Mouse (Mus musculus) stomach, adult 2 months (tissue): ENCODE measurements around the gene Cnih1. TPM values are rescaled to one million over a fixed set of nuclear protein-coding genes. Genes with fewer than 3 reads are reported as not detected.

Experiments
- polyA plus RNA-seq: library from polyadenylated mRNA; depleted of rRNA; stranded (reverse); fragments of >200 nt; gene quantifications from 2 replicates; pipeline ENCODE4 v1.2.3, GENCODE M21; 2012; rRNA removed

The Cnih1 gene
- 43.6 and 47.7 TPM in 2 replicates for polyA plus RNA-seq

DNA sequence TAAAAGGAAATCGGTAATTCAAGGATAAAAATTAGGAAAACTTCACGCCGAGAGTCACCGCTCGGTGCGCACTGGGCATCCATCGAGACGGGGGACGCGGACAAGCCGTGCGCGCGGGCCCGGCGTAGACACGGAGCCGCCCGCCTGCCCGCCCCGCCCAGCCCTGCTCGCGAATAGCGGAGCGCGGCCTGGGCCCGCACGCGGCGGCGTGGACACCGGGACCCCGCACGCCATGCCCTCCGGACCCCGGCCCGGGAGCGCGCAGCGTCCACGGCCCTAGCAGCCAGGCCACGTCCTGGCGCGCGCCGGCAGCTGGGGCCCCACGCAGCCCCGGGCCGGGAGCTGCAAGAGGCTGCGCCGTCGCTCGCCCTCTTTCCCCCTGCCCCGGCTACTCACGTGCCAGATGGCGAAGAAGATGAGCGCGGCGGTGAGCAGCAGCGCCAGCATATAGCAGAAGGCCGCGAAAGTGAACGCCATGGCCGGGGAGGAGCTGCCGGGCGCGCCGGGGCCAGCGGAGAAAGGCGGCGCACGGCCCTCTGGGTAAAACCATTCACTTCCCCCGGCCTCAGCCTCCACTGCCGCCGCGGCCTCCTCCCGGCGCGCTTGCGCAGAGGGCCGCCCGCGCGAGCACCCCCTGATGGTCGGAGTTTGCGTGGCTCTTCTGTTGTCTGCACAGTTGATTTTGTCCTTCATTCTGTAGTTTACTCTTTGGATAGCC is at the start of gene Cnih1:
Gene Cnih1 (minus strand): TSS at position 625 of the 718 bp plus-strand sequence.

DNA sequence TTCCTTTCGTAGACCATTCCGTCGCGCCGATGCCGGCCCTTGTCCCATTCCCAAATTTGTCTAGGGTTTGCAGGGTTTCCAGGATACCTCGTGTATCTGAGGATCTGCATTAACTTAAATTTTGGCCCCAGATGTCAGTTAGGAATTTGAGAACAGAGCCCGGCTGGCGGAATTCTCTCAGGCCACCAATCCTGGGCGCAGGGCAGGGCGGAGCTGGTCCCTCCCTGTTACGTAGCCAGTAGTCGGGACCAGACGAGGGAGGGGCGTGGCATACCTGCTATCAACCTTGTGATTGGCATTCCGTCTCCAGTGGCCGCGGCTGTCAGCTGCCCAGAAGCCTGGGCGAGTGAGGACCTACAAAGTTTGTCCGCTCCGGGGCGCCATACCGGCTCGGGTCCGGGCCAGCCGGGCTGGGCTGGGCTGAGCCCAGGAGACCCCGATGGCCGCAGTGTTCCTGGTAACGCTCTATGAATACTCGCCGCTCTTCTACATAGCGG is 43.7 kb upstream of the Cnih1 start, which contains the start of gene Cgrrf1:
Gene Cgrrf1 (plus strand): TSS at position 289 of the 497 bp plus-strand sequence.

DNA sequence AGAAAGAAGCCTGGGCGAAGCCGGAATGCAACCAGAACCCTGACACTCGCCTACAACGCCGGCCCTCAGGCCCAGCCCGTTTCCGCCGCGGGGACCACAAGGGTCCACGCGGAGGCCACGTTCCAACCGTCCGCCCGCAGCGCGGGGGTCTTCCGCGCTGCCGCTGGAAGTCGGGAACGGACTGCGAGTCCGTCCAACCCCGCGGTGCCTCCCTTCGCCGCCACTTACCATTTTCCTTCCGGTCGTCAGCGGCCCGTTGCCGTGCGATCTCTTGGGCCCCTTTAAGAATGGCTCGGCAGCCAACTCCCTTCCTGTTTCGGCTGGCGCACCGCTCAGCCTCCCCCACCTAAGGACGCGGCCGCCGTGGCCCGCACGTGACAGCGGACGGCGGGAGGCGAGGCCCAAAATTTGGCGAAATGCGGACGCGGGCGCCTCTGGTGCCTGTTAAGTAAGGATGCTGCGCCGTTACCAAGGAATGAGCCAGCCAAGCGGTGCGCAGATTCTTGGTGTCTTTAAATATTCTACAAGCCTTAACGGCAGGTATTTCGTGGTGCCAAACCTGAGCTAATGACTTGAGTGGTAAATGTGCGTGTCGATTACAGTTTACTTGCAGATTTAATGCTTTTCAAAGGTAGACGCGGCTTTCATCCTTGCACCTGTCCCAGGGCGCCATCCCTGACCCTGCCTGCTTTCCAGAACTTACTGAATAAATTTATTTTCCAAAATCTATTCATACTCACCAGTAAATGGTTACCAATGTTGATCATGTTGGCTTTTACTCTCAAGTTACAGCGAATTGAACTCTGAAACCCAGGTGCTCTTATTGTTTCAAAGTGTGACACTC is 33.9 kb upstream of the Cnih1 start, which contains the start of gene Gmfb:
Gene Gmfb (minus strand): TSS at position 370 of the 844 bp plus-strand sequence.

GRCm38 (mm10) chr14:46760355-46761029 is 27.7 kb downstream of the Cnih1 start, which contains the start of gene Cdkn3:
TSS of gene Cdkn3 (plus strand) at chr14:46760541.

Other genes with a start within 250 kb of the Cnih1 start
- 0.43 and 0.55 TPM in 2 replicates for gene Cdkn3, start 27.9 kb downstream of the Cnih1 start, polyA plus RNA-seq
- gene Gmfb, start 33.8 kb upstream of the Cnih1 start, polyA plus RNA-seq, result 0.65 and 1.3 TPM in 2 replicates
- gene Cgrrf1, start 43.7 kb upstream of the Cnih1 start, polyA plus RNA-seq, result 6.0 and 6.7 TPM in 2 replicates
- 6.9 and 8.1 TPM in 2 replicates for gene Samd4, start 94.4 kb upstream of the Cnih1 start, polyA plus RNA-seq